Mouse (Mus musculus): ENCODE data around the gene Tfdp2. TPM values are rescaled to one million over a fixed set of nuclear protein-coding genes. Genes with fewer than 3 reads are reported as not detected.

The Tfdp2 gene
- polyA plus RNA-seq, 1 experiment, result 7.4 TPM

GRCm38 (mm10) chr9:96220419-96220818 lies 24.3 kb downstream of the Tfdp2 start:
- no peak for DNase-seq (ENCODE audit: low read depth, low spot score)

GRCm38 (mm10) chr9:96223302-96223701 lies 27.2 kb downstream of the Tfdp2 start:
- DNase-seq (ENCODE audit: low read depth, low spot score), result no peak
- WGBS, result 43% methylated on average over 2 of the region's 2 CpGs

DNA sequence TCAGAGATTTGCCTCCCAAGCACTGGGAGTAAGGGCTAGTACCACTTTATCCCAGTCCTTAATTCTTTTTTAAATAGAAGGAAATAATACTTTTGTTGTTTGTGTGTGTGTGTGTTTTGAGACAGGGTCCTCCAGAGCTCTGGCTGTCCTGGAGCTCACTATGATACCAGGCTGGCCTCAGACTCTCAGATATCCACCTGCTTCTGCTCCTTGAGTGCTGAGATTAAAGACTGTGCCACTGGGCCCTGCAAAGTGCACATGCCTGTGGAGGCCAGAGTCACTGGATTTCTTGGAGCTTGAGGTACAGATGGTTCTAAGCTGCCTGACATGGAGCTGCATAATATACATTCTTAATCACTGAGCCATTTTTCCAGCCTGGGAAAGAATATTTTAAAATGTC lies 32.2 kb downstream of the Tfdp2 start:
- DNase-seq (ENCODE audit: low read depth, low spot score), result no peak

DNA sequence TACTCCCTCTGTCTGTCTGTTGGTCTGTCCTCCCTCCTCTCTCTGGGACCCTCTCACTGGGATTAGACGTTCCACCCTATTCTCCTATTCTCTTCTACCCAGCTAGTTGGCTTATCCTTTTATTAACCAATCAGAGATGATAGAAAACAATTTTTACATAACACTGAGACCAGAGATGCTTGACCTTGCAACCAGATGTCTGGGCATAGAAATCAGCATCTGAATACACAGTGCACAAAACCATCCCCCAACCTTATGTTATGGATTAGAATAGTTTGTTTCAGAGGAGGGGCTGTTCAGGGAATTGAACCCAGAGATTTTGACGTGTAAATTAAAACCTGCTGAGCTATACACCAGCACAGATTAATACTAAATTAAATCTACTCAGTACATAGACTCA lies 34.2 kb downstream of the Tfdp2 start:
- WGBS, result 83% methylated on average over 2 of the region's 2 CpGs
- DNase-seq (ENCODE audit: low read depth, low spot score), result no peak

DNA sequence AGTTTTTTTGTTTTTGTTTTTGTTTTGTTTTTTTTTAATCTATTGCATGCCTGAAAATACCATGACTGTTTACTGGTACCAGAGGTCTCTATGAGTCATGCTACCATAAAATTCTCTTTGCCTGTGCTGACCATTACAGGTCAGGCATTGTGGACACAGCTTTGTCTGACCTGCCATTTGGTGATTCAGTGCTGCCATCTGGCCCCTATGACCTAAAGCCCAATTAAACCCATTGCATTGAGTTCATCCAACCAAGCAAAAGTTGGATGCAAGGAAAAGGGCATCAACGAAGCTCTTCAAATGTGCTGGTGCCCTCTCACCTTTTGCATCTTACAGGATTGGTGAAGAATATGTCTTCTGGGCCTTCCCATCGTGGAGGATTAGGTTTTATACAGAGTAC lies 39.4 kb downstream of the Tfdp2 start:
- 67% methylated on average over 2 of the region's 2 CpGs for WGBS
- no peak for DNase-seq (ENCODE audit: low read depth, low spot score)

DNA sequence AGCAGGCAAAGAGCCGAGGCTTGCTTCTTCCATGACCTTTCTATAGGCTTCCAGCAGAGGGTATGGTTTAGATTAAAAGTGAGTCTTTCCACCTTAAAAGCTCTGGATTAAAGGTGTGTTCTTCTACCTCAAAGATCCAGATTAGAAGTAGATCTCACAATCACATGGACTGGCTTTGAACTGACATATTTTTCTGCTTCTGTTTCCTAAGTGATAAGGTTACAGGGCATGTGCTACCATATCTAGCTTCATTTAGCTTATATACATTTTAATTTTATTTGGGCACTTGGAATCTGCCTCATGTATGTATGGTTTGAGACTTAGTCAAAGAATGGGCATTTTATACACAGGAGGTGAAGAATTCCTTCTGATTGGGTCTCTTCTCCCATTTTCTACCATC lies 41.3 kb downstream of the Tfdp2 start:
- WGBS, result 89% methylated on average over 1 of the region's 1 CpGs
- no peak for DNase-seq (ENCODE audit: low read depth, low spot score)

- no peak for DNase-seq (ENCODE audit: low read depth, low spot score)
- WGBS, result 98% methylated on average over 1 of the region's 1 CpGs
These were observed 42.2 kb downstream of the Tfdp2 start for GRCm38 (mm10) chr9:96238286-96238685.

DNA sequence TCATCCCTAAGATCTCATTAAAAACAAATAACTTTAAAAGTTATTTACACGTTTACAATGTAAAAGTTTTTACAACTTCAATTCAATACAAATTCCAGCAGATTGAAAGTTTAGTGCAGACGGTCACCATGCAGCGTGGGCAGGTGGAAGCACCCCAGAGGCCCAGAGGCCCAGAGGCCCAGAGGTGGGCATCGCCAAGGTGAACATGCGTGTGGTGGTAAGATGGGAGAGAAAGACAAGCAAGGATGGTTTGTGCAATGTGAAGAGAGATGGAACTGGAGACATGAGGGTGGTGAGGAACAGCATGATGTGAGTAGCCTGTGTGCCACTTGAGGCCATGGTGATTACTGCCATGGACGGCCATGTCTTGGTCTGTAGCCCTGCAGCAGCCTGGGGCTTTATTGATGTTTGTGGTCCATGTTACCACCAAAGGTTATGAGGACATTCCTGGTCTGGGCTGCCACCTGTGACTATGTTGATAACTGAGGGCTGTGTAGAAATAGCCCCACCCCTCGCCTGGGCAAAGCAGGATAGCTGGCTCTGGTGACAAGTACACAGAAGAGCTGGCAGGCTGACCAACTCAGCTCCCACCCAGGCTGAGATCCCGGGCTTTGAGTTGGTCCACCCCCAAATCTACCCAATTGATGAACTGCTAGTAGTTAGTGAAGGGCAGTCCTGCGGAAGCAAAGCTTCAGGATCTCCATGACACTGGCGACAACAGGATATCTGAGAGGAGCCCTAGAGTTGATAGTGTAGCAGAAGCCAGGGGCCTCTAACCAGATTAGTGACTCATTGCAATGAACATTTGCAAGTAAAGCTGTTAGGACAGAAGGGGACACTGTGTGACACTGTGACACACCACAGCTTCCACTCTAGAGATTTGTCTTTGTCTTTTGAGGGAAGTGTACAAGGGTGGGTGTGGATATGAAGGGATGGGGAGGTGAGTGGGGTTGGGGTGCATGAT lies 45.3 kb downstream of the Tfdp2 start:
- 89% methylated on average over 10 of the region's 10 CpGs for WGBS

GRCm38 (mm10) chr9:96243915-96244314 lies 47.8 kb downstream of the Tfdp2 start:
- WGBS, result 44% methylated on average over 6 of the region's 6 CpGs
- DNase-seq (ENCODE audit: low read depth, low spot score), result peak; percentile 47

More for the DNA sequence above, 45.3 kb downstream of the Tfdp2 start:
- no peak for DNase-seq (ENCODE audit: low read depth, low spot score)

- WGBS, result 96% methylated on average over 2 of the region's 2 CpGs
- DNase-seq (ENCODE audit: low read depth, low spot score), result no peak
These were observed 58.7 kb downstream of the Tfdp2 start for GRCm38 (mm10) chr9:96254812-96255211.

- 51% methylated on average over 6 of the region's 6 CpGs for WGBS
- DNase-seq (ENCODE audit: low read depth, low spot score), result no peak
These were observed 62.4 kb downstream of the Tfdp2 start for GRCm38 (mm10) chr9:96258478-96258877.

DNA sequence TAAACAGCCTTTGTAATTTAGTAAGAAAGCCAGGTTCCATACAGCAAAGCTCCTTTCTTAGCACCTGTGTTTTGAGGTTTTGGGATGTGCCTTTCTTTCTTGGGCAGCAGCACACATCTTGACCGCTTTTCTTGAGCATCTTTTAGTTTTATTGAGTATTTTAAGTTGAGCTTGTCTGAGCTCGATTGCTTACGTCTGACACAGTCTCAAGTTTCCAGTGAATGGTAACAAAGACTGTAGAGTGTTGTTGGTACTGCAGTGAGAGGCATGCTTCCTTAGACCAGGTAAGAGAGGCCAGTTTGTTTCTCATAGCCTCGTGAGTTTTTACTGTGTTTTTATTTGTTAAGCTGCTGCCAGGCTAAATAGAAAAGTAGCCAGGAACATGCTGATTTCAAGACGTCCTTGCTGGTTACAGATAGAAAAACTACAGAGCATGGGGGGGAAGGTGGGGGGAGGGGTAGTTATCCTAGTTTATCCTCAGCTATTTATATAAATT lies 63.0 kb downstream of the Tfdp2 start:
- no peak for DNase-seq (ENCODE audit: low read depth, low spot score)
- WGBS, result 37% methylated on average over 5 of the region's 5 CpGs

DNA sequence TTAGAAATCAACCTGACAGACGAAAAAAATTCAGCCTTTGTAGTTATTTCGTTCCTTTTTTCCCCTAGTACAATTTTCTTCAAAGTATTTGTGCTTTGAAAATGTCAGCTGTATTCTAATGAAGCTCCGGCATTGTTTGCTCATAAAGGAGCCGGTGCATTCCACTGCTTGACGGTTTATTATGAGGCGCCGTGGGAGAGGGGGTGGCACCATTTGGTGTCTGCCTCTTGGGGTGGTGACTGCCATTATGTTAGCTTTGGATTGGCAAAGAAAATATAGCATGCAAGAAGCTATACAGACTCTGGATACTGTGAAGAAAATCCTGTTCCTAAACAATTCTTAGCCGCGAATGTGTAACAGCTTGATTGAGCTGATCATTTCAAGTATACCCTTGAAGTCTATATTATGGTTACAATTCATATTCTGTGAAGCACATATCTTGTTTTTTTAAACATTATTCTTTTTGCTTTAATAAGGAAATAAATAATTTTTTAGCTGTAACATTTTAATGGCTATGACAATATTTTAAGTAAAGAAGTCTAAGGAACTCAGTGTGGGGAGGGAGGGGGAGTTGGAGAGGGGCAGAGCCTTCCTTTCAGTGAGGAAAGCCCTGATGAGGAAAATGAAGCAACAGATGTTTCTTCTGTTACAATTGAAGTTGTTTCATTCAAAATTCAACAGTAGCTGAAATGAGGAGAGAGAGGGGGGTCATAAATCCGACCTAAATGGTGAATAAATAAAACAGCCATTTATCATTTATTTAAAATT lies 63.9 kb downstream of the Tfdp2 start:
- no peak for DNase-seq (ENCODE audit: low read depth, low spot score)

GRCm38 (mm10) chr9:96261101-96261500 lies 65.0 kb downstream of the Tfdp2 start:
- no peak for DNase-seq (ENCODE audit: low read depth, low spot score)
- WGBS, result 89% methylated on average over 4 of the region's 4 CpGs

More for the DNA sequence above, 63.9 kb downstream of the Tfdp2 start:
- 12% methylated on average over 10 of the region's 10 CpGs for WGBS

- WGBS, result 96% methylated on average over 6 of the region's 6 CpGs
- DNase-seq (ENCODE audit: low read depth, low spot score), result no peak
These were observed 65.9 kb downstream of the Tfdp2 start for GRCm38 (mm10) chr9:96261980-96262379.

DNA sequence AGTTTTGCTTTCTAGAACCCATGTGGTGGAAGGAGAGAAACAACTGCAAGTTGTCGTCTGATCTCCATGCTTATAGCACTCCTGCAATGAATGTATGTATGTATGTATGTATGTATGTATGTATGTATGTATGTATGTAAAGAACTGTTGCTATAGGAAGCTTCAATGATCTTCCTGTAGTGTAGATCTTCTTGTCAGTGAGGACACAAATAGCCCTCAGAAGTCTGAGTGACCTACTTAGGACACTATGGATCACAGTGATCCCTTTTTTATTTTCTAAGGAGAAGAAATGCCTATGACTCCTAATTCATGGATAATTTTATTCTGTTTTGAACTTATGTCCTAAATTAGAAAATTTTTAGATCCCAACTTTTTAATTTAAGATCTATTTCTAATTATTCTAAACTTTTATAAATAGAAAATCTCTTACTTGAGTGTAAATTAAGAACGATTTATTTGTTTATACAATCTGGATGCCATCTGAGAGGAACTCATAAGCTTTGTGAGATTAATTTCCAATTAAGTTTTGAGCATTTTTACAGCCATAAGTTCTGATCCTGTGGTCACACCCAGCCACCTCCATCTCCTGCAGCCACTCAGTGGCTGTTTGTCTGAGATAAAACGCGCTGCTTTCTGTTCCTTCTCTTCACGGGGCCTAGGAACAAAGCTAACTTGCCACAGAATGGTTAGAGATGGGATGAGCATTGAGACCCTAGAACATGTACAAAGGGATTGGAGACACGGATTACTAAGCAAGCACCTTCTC lies 70.9 kb downstream of the Tfdp2 start:
- no peak for DNase-seq (ENCODE audit: low read depth, low spot score)
- 88% methylated on average over 6 of the region's 6 CpGs for WGBS

DNA sequence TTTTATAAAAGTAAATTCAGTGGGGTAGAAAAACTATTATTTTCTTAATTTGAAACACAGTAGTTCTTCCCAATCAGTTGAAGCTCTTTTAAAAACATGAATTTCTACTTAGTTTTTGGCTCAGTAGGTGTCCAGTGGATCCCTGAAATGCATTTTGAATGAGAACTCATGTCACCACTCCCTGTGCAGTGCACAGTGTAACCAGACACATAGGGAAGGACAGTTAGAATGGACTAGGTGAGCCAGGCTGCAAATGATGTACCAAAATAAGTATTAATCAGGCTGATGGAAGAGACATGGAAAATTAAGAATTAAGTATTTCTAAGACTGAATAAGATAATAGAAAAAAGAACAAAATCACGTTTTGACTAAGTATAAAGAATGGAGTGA lies 71.5 kb downstream of the Tfdp2 start:
- 80% methylated on average over 1 of the region's 1 CpGs for WGBS
- no peak for DNase-seq (ENCODE audit: low read depth, low spot score)

DNA sequence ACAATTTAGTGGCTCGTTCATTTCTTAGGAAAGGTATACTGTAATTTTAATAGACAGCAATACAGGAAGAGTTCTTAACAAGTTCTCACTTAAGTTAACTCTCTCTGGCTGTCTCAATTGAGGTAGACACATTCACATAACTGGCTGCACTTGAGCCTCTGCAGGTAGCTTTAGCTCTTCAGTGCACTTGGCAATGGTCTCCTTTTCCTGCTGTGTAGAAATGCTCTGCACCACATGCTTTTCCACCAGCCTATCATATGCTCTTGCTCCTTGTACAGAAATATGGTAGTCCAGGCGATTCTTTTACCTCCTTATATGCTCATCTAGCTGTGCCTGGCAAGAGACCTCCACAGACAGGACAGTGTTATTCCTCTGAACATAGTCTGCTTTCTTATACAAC lies 73.7 kb downstream of the Tfdp2 start:
- DNase-seq (ENCODE audit: low read depth, low spot score), result no peak
- 81% methylated on average over 2 of the region's 2 CpGs for WGBS

- no peak for DNase-seq (ENCODE audit: low read depth, low spot score)
These were observed 79.5 kb downstream of the Tfdp2 start for GRCm38 (mm10) chr9:96275543-96275942.

DNA sequence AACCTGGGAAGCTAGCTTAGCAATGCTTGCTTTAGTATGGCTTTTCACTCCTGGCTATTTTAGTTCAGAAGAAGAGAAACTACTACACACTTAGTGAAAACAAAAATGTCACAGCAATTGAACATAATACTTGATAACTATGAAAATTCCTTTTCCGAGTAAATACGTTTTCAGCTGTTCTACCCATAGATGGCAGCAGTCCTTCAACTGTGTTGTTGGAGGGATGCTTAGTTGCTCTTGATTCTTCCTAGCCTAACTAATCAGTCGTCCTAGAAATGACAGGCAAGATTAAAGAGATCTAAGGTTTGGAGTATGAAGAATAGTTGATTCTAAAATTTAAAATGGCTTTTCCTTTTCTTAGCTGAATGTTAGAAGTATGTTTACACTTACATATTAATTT lies 85.4 kb downstream of the Tfdp2 start:
- DNase-seq (ENCODE audit: low read depth, low spot score), result no peak
- WGBS, result 61% methylated on average over 3 of the region's 3 CpGs

Data from large intestine, adult 2 months (tissue).